Mouse (Mus musculus) hindbrain, embryonic 14.5 days (tissue): ENCODE data around the gene Pdzd2. TPM values are rescaled to one million over a fixed set of nuclear protein-coding genes. Genes with fewer than 3 reads are reported as not detected.

Experiments used
- ATAC-seq: fragments of 200-750 bp; cut with Nextera tagmentation; 2 replicates; pipeline ENCODE4 v1.8.0; 2017; ENCODE audit warnings: moderate number of reproducible peaks, mild to moderate bottlenecking, moderate TSS enrichment, moderate library complexity; ENCODE audit not compliant: low FRiP score
- DNase-seq: peaks from one replicate; pipeline ENCODE4 v3.0.0-alpha.2; 2015; ENCODE audit warnings: low spot score
- H3K27ac ChIP-seq: fragments of 300-500 bp; sonication (generic); 2 replicates; pipeline ENCODE4 v1.5.1; 2014; ENCODE audit warnings: mild to moderate bottlenecking, moderate library complexity
- H3K27me3 ChIP-seq: fragments of 300-500 bp; sonication (generic); 2 replicates; pipeline ENCODE4 v1.6.1; 2014; ENCODE audit warnings: mild to moderate bottlenecking, low read length, mixed read lengths; ENCODE audit not compliant: control insufficient read depth, insufficient read depth
- H3K36me3 ChIP-seq: fragments of 300-500 bp; sonication (generic); replicated peaks from 2 replicates; pipeline ENCODE4 v1.6.1; 2014; ENCODE audit not compliant: control insufficient read depth, insufficient read depth
- H3K4me1 ChIP-seq: fragments of 300-500 bp; sonication (generic); replicated peaks from 2 replicates; pipeline ENCODE4 v1.6.1; 2014; ENCODE audit warnings: antibody characterized with exemption, low read length, mixed read lengths; ENCODE audit not compliant: control insufficient read depth, insufficient read depth
- H3K4me2 ChIP-seq: fragments of 300-500 bp; sonication (generic); replicated peaks from 2 replicates; pipeline ENCODE4 v1.6.1; 2014; ENCODE audit warnings: mild to moderate bottlenecking, moderate library complexity
- H3K4me3 ChIP-seq: fragments of 300-500 bp; sonication (generic); replicated peaks from 2 replicates; pipeline ENCODE4 v1.5.1; 2014; ENCODE audit warnings: mild to moderate bottlenecking, low read length
- H3K9ac ChIP-seq: fragments of 300-500 bp; sonication (generic); 2 replicates; pipeline ENCODE4 v1.6.1; 2014
- H3K9me3 ChIP-seq: fragments of 300-500 bp; sonication (generic); 2 replicates; pipeline ENCODE4 v1.6.1; 2016; ENCODE audit warnings: low read length; ENCODE audit not compliant: control insufficient read depth
- WGBS: fragments of 180-500 bp; shearing (Covaris S2); extraction: QIAGEN DNeasy Blood & Tissue Kit; methylation state at CpG from one replicate; pipeline ENCODE4 v1.1.7; 2014; 5-methylcytosine and 5-hydroxymethylcytosine counted together
- polyA plus RNA-seq: library from polyadenylated mRNA; unstranded; fragments of >200 nt; fragmentation: Nextera tagmentation; extraction: Ambion mirVana; gene quantifications from 2 replicates; pipeline ENCODE4 v1.2.1, GENCODE M21; 2014

Pdzd2 gene
- polyA plus RNA-seq, 1 experiment from 2014 or later, result 15.5 TPM

- WGBS, result 76% methylated on average over 7 of the region's 7 CpGs
- DNase-seq (no peak), ATAC-seq (no peak)
- Histone ChIP-seq H3K9me3 (no peaks in the 10 kb centered on the region), H3K36me3 (no peaks in the 10 kb centered on the region), H3K27ac (no peak overlapping the region), H3K9ac (no peak overlapping the region), H3K4me3 (no peak overlapping the region), H3K4me2 (no peak overlapping the region), H3K27me3 (no peaks in the 10 kb centered on the region), H3K4me1 (no peaks in the 10 kb centered on the region)
These were observed 126.6 kb downstream of the Pdzd2 start for GRCm38 (mm10) chr15:12612944-12613675.

- no peak overlapping the region for H3K9ac ChIP-seq
- H3K4me1 ChIP-seq, result no peaks in the 10 kb centered on the region
- H3K9me3 ChIP-seq, result no peaks in the 10 kb centered on the region
- no peak overlapping the region for H3K27ac ChIP-seq
- no peak overlapping the region for H3K4me3 ChIP-seq
- ATAC-seq (no peak), DNase-seq (no peak)
- 95% methylated on average over 6 of the region's 6 CpGs for WGBS
- no peaks in the 10 kb centered on the region for H3K27me3 ChIP-seq
- H3K4me2 ChIP-seq, result no peak overlapping the region
- no peaks in the 10 kb centered on the region for H3K36me3 ChIP-seq
These were observed 131.6 kb downstream of the Pdzd2 start for GRCm38 (mm10) chr15:12608090-12608489.

- DNase-seq, result no peak
- Histone ChIP-seq H3K4me3 (no peak overlapping the region), H3K27me3 (no peaks in the 10 kb centered on the region), H3K27ac (no peak overlapping the region), H3K36me3 (no peaks in the 10 kb centered on the region), H3K4me2 (no peak overlapping the region), H3K9me3 (no peaks in the 10 kb centered on the region), H3K9ac (no peak overlapping the region), H3K4me1 (no peaks in the 10 kb centered on the region)
- ATAC-seq, result no peak
- 76% methylated on average over 9 of the region's 9 CpGs for WGBS
These were observed 133.4 kb downstream of the Pdzd2 start for GRCm38 (mm10) chr15:12606306-12606705.

- WGBS, result 82% methylated on average over 10 of the region's 10 CpGs
- H3K4me2 ChIP-seq, result no peak overlapping the region
- no peak for ATAC-seq
These were observed 134.3 kb downstream of the Pdzd2 start for GRCm38 (mm10) chr15:12605239-12605993.

GRCm38 (mm10) chr15:12603674-12604073 lies 136.1 kb downstream of the Pdzd2 start:
- DNase-seq, result no peak
- WGBS, result 96% methylated on average over 4 of the region's 4 CpGs
- H3K9ac ChIP-seq, result no peak overlapping the region
- no peak overlapping the region for H3K4me3 ChIP-seq
- no peaks in the 10 kb centered on the region for H3K4me1 ChIP-seq
- no peak overlapping the region for H3K4me2 ChIP-seq
- no peak for ATAC-seq
- no peaks in the 10 kb centered on the region for H3K27me3 ChIP-seq
- H3K27ac ChIP-seq, result no peak overlapping the region
- H3K9me3 ChIP-seq, result no peaks in the 10 kb centered on the region
- H3K36me3 ChIP-seq, result no peaks in the 10 kb centered on the region

More at GRCm38 (mm10) chr15:12605239-12605993, 134.3 kb downstream of the Pdzd2 start:
- Histone ChIP-seq H3K4me1 (no peaks in the 10 kb centered on the region), H3K9me3 (no peaks in the 10 kb centered on the region), H3K36me3 (no peaks in the 10 kb centered on the region), H3K4me3 (no peak overlapping the region), H3K9ac (no peak overlapping the region), H3K27me3 (no peaks in the 10 kb centered on the region), H3K27ac (no peak overlapping the region)
- no peak for DNase-seq

- no peaks in the 10 kb centered on the region for H3K36me3 ChIP-seq
- no peak overlapping the region for H3K4me2 ChIP-seq
- H3K4me1 ChIP-seq, result no peaks in the 10 kb centered on the region
- no peak overlapping the region for H3K27ac ChIP-seq
- ATAC-seq (no peak), DNase-seq (no peak)
- 51% methylated on average over 4 of the region's 4 CpGs for WGBS
- no peak overlapping the region for H3K4me3 ChIP-seq
- H3K9ac ChIP-seq, result no peak overlapping the region
- no peaks in the 10 kb centered on the region for H3K27me3 ChIP-seq
- no peaks in the 10 kb centered on the region for H3K9me3 ChIP-seq
These were observed 146.6 kb downstream of the Pdzd2 start for GRCm38 (mm10) chr15:12593094-12593493.

GRCm38 (mm10) chr15:12592628-12593027 lies 147.1 kb downstream of the Pdzd2 start:
- H3K36me3 ChIP-seq, result no peaks in the 10 kb centered on the region
- no peak overlapping the region for H3K27ac ChIP-seq
- no peak overlapping the region for H3K4me2 ChIP-seq
- H3K4me3 ChIP-seq, result no peak overlapping the region
- ATAC-seq (no peak), DNase-seq (no peak)
- H3K4me1 ChIP-seq, result no peaks in the 10 kb centered on the region
- WGBS, result 43% methylated on average over 3 of the region's 3 CpGs
- no peaks in the 10 kb centered on the region for H3K27me3 ChIP-seq
- H3K9me3 ChIP-seq, result no peaks in the 10 kb centered on the region
- H3K9ac ChIP-seq, result no peak overlapping the region

- WGBS, result 89% methylated on average over 3 of the region's 3 CpGs
These were observed 151.1 kb downstream of the Pdzd2 start for GRCm38 (mm10) chr15:12588661-12589060.

GRCm38 (mm10) chr15:12586852-12587424 lies 152.8 kb downstream of the Pdzd2 start:
- no peaks in the 10 kb centered on the region for H3K27me3 ChIP-seq
- H3K9ac ChIP-seq, result no peak overlapping the region
- H3K36me3 ChIP-seq, result no peaks in the 10 kb centered on the region
- WGBS, result 78% methylated on average over 4 of the region's 4 CpGs
- no peak overlapping the region for H3K4me3 ChIP-seq
- H3K4me2 ChIP-seq, result no peak overlapping the region
- DNase-seq, result no peak
- H3K4me1 ChIP-seq, result no peaks in the 10 kb centered on the region
- H3K9me3 ChIP-seq, result no peaks in the 10 kb centered on the region
- ATAC-seq, result no peak
- no peak overlapping the region for H3K27ac ChIP-seq

More at GRCm38 (mm10) chr15:12588661-12589060, 151.1 kb downstream of the Pdzd2 start:
- H3K27ac ChIP-seq, result no peak overlapping the region
- no peak overlapping the region for H3K9ac ChIP-seq
- no peaks in the 10 kb centered on the region for H3K36me3 ChIP-seq
- no peaks in the 10 kb centered on the region for H3K9me3 ChIP-seq
- no peaks in the 10 kb centered on the region for H3K27me3 ChIP-seq
- ATAC-seq, result no peak
- H3K4me3 ChIP-seq, result no peak overlapping the region
- no peak overlapping the region for H3K4me2 ChIP-seq
- H3K4me1 ChIP-seq, result no peaks in the 10 kb centered on the region
- no peak for DNase-seq
